Mouse (Mus musculus) stomach, embryonic 15.5 days (tissue): ENCODE measurements around the gene Grm1. TPM values are rescaled to one million over a fixed set of nuclear protein-coding genes. Genes with fewer than 3 reads are reported as not detected.

Source experiments
- ATAC-seq: fragments of 200-750 bp; cut with Nextera tagmentation; 2 replicates; pipeline ENCODE4 v1.8.0; 2017; ENCODE audit warnings: low read depth, moderate number of reproducible peaks, moderate TSS enrichment; ENCODE audit not compliant: insufficient read depth, low FRiP score
- H3K27ac ChIP-seq: fragments of 300-500 bp; sonication (generic); 2 replicates; pipeline ENCODE4 v1.5.1; 2015; ENCODE audit warnings: mild to moderate bottlenecking, inconsistent platforms
- H3K27me3 ChIP-seq: fragments of 300-500 bp; sonication (generic); replicated peaks from 2 replicates; pipeline ENCODE4 v1.6.1; 2015; ENCODE audit warnings: inconsistent platforms
- H3K36me3 ChIP-seq: fragments of 300-500 bp; sonication (generic); 2 replicates; pipeline ENCODE4 v1.6.1; 2015; ENCODE audit warnings: inconsistent platforms
- H3K4me1 ChIP-seq: fragments of 300-500 bp; sonication (generic); 2 replicates; pipeline ENCODE4 v1.6.1; 2015; ENCODE audit warnings: inconsistent platforms
- H3K4me2 ChIP-seq: fragments of 300-500 bp; sonication (generic); 2 replicates; pipeline ENCODE4 v1.6.1; 2015; ENCODE audit warnings: mild to moderate bottlenecking, inconsistent platforms
- H3K4me3 ChIP-seq: fragments of 300-500 bp; sonication (generic); replicated peaks from 2 replicates; pipeline ENCODE4 v1.5.1; 2015; ENCODE audit warnings: inconsistent platforms
- H3K9ac ChIP-seq: fragments of 300-500 bp; sonication (generic); 2 replicates; pipeline ENCODE4 v1.6.1; 2015; ENCODE audit warnings: inconsistent platforms
- H3K9me3 ChIP-seq: fragments of 300-500 bp; sonication (generic); 2 replicates; pipeline ENCODE4 v1.6.1; 2016; ENCODE audit warnings: inconsistent platforms
- WGBS: fragments of 180-500 bp; shearing (Covaris S2); methylation state at CpG from one replicate; pipeline ENCODE4 v1.1.7; 2015; 5-methylcytosine and 5-hydroxymethylcytosine counted together
- polyA plus RNA-seq: library from polyadenylated mRNA; unstranded; fragments of >200 nt; fragmentation: Nextera tagmentation; extraction: Ambion mirVana; gene quantifications from 2 replicates; pipeline ENCODE4 v1.2.1, GENCODE M21; 2015

The Grm1 gene
- polyA plus RNA-seq, 1 experiment from 2014 or later, result 0.14 TPM

- H3K4me3 ChIP-seq, result no peak overlapping the region
- H3K36me3 ChIP-seq, result no peaks in the 10 kb centered on the region
- H3K4me2 ChIP-seq, result no peak overlapping the region
- WGBS, result 72% methylated on average over 2 of the region's 2 CpGs
- no peak overlapping the region for H3K9ac ChIP-seq
- no peak for ATAC-seq
- H3K27ac ChIP-seq, result no peak overlapping the region
- no peaks in the 10 kb centered on the region for H3K27me3 ChIP-seq
- no peaks in the 10 kb centered on the region for H3K9me3 ChIP-seq
- no peaks in the 10 kb centered on the region for H3K4me1 ChIP-seq
Measured at GRCm38 (mm10) chr10:10866278-10866677, 215.9 kb downstream of the Grm1 start.

- Histone ChIP-seq H3K9ac (no peak overlapping the region), H3K27ac (no peak overlapping the region), H3K27me3 (no peaks in the 10 kb centered on the region), H3K4me1 (no peaks in the 10 kb centered on the region), H3K4me3 (no peak overlapping the region), H3K36me3 (no peaks in the 10 kb centered on the region), H3K4me2 (no peak overlapping the region), H3K9me3 (no peaks in the 10 kb centered on the region)
- ATAC-seq, result no peak
- 46% methylated on average over 5 of the region's 5 CpGs for WGBS
Measured at GRCm38 (mm10) chr10:10864759-10865158, 217.4 kb downstream of the Grm1 start.

DNA sequence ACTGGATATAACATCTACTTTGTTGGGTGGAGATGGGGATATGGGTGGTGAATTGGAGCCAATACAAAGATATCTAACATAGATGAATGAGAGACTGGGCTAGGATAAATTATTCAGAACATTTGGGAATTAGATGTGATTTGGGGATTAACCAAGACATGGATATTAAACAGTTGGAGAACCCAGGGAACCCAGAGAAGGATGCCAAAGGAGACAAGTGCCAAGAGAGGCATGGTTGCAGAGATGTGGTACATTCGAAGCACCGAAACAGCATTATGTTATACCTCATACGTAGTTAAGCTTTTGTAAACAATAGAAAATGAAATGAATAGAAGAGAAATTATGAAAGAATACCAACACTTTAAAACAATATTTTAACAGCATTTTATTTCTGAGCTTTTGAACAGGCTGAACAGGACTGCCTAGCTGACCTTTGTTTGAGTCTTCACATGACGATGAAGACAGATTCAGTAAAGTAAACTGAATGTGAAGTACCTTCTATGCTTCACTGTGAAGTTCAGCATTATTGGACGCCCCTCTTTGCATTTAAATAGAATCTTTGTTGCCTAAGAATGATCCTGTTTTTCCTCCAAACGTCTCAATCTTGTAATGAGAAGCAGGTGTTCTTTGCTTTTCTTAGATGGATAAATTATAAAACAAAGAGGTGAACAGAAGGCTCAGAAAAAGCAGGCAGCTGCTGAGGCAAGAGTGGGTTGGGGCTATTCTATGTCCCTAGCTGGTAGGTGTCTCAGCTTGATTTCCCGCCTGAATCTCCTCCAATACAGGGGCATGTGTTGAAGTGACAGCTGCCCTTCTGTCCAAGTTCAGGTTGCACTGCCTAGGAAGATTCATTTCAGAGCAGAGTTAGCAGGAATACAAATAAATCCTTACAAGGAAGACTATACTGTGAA is 234.5 kb downstream of the Grm1 start:
- Histone ChIP-seq H3K4me3 (no peak overlapping the region), H3K4me2 (no peak overlapping the region)
- ATAC-seq, result no peak

DNA sequence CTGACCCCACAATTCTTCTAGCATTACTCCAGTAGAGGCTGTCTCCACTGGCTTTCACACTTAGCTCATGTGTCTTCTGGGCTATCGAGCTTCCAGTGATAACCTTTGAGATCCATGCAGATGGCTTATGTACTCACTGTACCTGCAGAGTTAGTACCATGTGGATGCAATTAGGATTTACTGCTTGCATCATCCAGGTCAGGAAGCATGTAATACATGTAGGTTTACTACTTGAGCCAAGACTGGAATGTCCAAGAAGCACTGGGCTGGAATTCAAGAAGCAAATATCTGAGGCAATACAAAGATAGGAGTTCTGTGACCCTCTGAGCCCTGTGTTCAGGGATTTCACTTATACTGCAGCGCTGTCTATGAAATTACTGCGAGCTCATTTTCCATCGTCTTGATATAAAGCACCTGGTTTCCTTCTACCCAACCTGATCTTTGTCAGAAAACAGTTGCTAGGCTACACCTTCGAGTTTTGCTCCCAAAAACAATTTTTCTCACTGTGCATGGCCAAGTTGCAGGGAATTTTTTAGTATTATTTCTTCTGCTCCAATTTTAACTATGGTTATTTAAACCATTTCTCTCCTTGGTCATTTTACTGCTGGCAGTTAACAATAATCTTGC is 237.0 kb downstream of the Grm1 start:
- Histone ChIP-seq H3K36me3 (no peaks in the 10 kb centered on the region), H3K4me2 (no peak overlapping the region), H3K9ac (no peak overlapping the region), H3K4me1 (no peaks in the 10 kb centered on the region), H3K27ac (no peak overlapping the region), H3K27me3 (no peaks in the 10 kb centered on the region), H3K4me3 (no peak overlapping the region), H3K9me3 (no peaks in the 10 kb centered on the region)
- WGBS, result 61% methylated on average over 5 of the region's 5 CpGs
- ATAC-seq, result no peak; the same call in 1 of the 2 replicates

More for the DNA sequence above, 234.5 kb downstream of the Grm1 start:
- H3K9ac ChIP-seq, result no peak overlapping the region
- H3K27me3 ChIP-seq, result no peaks in the 10 kb centered on the region
- 56% methylated on average over 7 of the region's 7 CpGs for WGBS
- no peaks in the 10 kb centered on the region for H3K4me1 ChIP-seq
- no peaks in the 10 kb centered on the region for H3K36me3 ChIP-seq
- H3K27ac ChIP-seq, result no peak overlapping the region
- no peaks in the 10 kb centered on the region for H3K9me3 ChIP-seq

DNA sequence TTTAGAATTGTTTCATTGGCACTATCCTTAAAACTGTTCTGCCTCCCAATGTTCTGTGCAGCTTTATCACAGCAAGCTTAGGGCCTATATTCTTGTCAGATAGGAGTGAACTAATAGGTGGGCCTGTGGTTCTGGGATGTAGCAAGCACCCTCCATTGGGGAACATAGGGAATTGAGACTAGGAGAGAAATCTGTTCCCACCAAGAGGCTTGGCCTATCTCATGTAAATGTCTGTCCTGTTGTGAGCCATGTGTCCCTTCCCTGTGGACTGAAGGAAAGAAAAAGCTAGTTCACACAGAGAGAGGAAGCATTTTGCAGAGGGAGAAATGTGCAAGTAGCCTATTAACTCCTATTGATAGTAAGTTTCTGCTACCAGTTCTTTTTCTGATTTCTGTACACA is 246.8 kb downstream of the Grm1 start:
- H3K4me2 ChIP-seq, result no peak overlapping the region
- no peak overlapping the region for H3K27ac ChIP-seq
- no peaks in the 10 kb centered on the region for H3K27me3 ChIP-seq
- H3K9ac ChIP-seq, result no peak overlapping the region
- no peaks in the 10 kb centered on the region for H3K36me3 ChIP-seq
- no peak for ATAC-seq
- H3K9me3 ChIP-seq, result no peaks in the 10 kb centered on the region
- no peak overlapping the region for H3K4me3 ChIP-seq
- no peaks in the 10 kb centered on the region for H3K4me1 ChIP-seq

- no peak for ATAC-seq
- Histone ChIP-seq H3K9ac (no peak overlapping the region), H3K36me3 (no peaks in the 10 kb centered on the region), H3K27ac (no peak overlapping the region), H3K9me3 (no peaks in the 10 kb centered on the region), H3K4me3 (no peak overlapping the region), H3K4me1 (no peaks in the 10 kb centered on the region), H3K27me3 (no peaks in the 10 kb centered on the region), H3K4me2 (no peak overlapping the region)
- 73% methylated on average over 3 of the region's 3 CpGs for WGBS
Measured at GRCm38 (mm10) chr10:10834828-10835227, 247.3 kb downstream of the Grm1 start.

DNA sequence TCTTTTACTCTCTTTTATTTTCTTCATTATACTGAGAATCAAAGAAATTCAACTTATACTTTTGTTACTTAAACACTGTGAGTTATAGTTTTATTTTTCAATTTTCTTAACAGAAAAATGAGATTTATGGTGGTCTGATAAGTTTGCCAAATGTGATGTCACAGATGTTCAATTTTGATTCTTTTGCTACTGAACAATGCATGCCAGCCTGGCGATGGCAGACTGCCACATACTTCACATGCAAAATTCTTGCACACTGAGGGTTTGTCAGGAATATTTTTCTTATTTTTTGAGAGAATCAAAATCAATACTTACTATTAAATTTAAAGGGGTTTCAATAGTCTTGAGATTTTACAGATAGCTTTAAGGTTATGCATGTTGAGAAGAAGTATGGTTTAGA is 251.0 kb downstream of the Grm1 start:
- no peak overlapping the region for H3K27ac ChIP-seq
- H3K4me1 ChIP-seq, result no peaks in the 10 kb centered on the region
- no peak for ATAC-seq
- H3K27me3 ChIP-seq, result no peaks in the 10 kb centered on the region
- no peaks in the 10 kb centered on the region for H3K9me3 ChIP-seq
- H3K4me3 ChIP-seq, result no peak overlapping the region
- H3K36me3 ChIP-seq, result no peaks in the 10 kb centered on the region
- no peak overlapping the region for H3K9ac ChIP-seq
- no peak overlapping the region for H3K4me2 ChIP-seq
- 80% methylated on average over 1 of the region's 1 CpGs for whole genome bisulfite sequencing

DNA sequence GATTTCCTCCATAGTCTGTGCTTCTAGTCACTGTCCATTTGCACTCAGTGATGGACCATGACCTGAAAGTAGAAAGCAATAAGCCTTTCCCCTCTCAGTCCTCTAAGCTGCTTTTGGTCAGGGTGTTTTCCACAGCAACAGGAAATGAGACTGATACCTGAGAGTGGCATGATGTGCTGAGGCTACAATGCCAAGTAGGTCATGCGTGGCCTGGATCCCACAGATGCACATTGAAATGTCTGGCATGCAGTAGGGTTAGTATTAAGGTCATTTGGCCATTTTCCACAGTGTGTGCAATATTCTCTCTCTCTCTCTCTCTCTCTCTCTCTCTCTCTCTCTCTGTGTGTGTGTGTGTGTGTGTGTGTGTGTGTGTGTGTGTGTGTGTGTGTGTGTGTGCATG is 254.8 kb downstream of the Grm1 start:
- ATAC-seq, result no peak
- H3K27ac ChIP-seq, result no peak overlapping the region
- H3K9me3 ChIP-seq, result no peaks in the 10 kb centered on the region
- no peak overlapping the region for H3K4me2 ChIP-seq
- WGBS, result 69% methylated on average over 1 of the region's 1 CpGs
- H3K9ac ChIP-seq, result no peak overlapping the region
- H3K4me3 ChIP-seq, result no peak overlapping the region
- no peaks in the 10 kb centered on the region for H3K27me3 ChIP-seq
- no peaks in the 10 kb centered on the region for H3K36me3 ChIP-seq
- no peaks in the 10 kb centered on the region for H3K4me1 ChIP-seq

DNA sequence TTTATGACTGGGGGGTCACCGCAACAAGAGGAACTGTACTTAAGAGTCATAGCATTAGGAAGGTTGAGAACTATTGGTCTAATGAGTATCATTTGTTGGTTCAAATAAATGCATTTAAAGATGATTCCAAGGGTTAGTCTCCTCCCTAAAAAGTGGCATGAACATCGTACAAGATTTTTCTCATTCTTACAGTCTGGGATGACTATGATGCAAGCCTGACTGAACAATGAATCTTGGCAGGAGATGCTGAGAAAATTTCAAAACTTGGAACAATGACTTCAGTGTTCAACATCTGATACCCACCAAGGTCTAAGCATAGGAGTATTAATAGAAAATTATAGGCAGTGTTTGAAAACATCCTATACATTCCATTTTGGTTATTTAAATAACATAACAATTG is 264.1 kb downstream of the Grm1 start:
- 82% methylated on average over 2 of the region's 2 CpGs for WGBS
- H3K36me3 ChIP-seq, result no peaks in the 10 kb centered on the region
- ATAC-seq, result no peak
- H3K9ac ChIP-seq, result no peak overlapping the region
- H3K27me3 ChIP-seq, result no peaks in the 10 kb centered on the region
- no peaks in the 10 kb centered on the region for H3K4me1 ChIP-seq
- no peak overlapping the region for H3K4me2 ChIP-seq
- no peaks in the 10 kb centered on the region for H3K9me3 ChIP-seq
- no peak overlapping the region for H3K27ac ChIP-seq
- H3K4me3 ChIP-seq, result no peak overlapping the region

DNA sequence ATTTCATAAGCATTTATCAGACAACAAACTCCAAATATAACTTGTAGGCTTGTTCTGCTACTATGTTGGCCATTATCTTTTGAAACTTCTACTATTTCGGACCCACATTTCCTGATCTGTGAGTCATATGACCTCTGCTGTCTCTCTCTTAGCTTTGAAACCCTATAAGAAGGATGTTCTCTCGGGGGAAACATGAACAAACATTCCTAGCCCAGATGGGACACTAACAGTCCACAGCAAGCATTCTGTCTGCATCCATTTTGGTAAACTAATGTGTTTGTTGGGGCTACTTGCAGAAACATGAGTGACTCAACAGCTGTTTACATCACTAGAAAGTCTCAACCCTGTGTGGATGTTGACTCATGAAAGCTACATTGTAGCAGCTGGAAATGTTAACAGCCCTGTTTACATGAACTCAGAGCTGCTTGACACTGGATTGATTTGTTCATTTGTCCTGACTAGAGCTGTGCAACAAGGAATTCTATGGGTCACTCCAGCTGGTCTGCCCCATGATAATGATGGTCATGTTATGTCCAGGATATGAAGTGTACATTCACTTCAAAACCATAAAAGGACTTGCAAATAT is 267.4 kb downstream of the Grm1 start:
- Histone ChIP-seq H3K9me3 (no peaks in the 10 kb centered on the region), H3K36me3 (no peaks in the 10 kb centered on the region), H3K4me1 (no peaks in the 10 kb centered on the region), H3K4me3 (no peak overlapping the region), H3K9ac (no peak overlapping the region), H3K27me3 (no peaks in the 10 kb centered on the region), H3K27ac (no peak overlapping the region), H3K4me2 (no peak overlapping the region)
- no peak for ATAC-seq
- WGBS, result 43% methylated on average over 2 of the region's 2 CpGs

DNA sequence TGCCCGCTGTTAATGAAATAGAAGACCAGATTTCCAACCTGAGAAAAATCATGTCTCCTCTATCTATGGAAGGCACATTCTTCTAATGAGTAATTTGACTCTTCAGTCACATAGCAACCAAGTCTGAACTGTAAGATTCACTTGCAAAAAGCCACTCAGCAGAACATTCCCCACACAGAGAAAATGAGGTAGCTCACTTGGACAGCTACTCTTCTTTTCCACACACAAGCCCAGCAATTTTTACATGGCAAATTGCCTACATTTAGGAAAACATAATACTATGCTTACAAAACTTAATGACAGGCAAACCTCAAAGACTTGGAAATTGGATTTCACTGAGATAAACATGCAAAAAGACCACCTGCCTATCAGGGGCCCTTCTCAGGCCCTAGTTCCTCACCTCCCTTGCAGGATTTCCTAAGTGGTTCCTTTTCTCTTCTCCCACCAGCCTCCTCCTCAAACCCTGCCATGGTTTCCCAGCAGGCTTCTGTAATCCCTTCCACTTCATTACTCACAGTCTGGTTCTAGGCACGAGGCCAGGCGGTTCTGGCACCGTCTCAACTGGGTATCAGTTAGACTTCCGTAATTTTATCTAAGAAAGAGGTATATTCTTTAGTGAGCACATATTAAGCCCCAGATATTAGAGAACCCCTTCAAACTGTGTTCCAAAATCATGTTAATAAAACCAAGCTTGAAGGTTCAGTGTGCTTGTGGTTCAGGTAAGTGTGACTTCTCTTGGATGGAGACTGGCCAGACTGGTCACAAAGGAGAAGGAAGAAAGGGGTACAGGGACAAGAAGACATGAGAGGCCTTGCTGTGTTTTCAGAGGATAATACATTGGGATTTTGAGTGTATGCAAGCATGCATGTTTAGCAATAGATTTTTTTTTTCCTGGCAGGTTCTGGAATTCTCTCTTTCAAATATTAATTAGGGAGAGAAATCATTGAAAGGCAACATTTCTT is 269.1 kb downstream of the Grm1 start:
- H3K4me3 ChIP-seq, result no peak overlapping the region
- 51% methylated on average over 5 of the region's 5 CpGs for WGBS
- no peak overlapping the region for H3K4me2 ChIP-seq
- no peak overlapping the region for H3K27ac ChIP-seq
- H3K9ac ChIP-seq, result no peak overlapping the region
- H3K9me3 ChIP-seq, result no peaks in the 10 kb centered on the region
- no peaks in the 10 kb centered on the region for H3K4me1 ChIP-seq
- no peaks in the 10 kb centered on the region for H3K27me3 ChIP-seq
- ATAC-seq, result no peak
- no peaks in the 10 kb centered on the region for H3K36me3 ChIP-seq
